Mouse (Mus musculus): ENCODE results near the gene Zfp493.
A peak's percentile ranks its signal among the peaks of the same experiment; 100 is the strongest.
"Not testable (repeated sequence)": the region's sequence is repeated elsewhere in the genome, so short reads cannot be mapped to it uniquely, and the experiment has no call there.

Gene Zfp493

DNA sequence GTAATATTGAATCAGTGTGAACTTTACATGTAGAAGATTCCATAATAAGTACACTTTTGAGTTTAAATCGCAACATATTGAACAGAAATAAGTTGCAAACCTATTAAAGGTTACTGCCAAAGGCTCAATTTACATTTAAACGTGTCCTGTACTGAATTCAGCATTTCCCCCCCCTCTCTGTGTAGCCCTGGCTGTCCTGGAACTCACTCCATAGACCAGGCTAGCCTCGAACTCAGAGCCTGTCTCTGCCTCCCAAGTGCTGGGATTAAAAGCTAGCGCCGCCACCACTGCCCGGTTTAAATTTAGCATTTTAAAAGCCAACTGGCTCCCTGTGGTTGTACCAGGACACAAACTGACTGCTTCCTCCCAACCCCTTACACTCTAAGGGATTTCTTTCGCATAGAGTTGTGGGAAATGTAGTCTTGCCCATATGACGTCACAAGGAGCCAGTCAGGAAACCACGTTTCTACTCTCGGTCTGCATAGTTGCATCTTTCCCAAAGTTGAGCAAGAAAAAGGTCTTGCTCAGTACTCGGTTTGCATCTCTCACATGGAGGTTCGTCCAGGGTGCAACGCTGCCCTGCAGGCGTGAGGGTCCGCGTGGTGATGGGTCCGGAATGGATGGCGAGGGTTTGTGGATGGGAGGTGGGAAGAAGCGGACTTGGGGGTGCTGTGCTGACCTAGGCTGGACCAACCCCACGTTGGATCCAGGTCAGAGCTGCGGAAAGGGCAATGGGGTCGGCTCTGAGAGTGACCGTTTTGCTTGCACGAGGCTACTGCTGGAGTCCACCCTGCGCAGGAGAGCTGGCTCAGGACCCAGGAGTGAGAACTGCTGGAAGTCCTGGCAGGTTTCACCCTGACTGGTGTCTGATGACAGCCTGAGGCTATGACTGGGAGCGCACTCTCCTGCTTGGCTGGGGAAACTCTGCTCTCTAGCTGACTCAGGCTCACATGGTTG lies at the start of gene Zfp493:
Gene Zfp493 (plus strand): TSS at position 429 of the 957 bp plus-strand sequence.
- DNase-seq = peak; percentile 56 to 75

DNA sequence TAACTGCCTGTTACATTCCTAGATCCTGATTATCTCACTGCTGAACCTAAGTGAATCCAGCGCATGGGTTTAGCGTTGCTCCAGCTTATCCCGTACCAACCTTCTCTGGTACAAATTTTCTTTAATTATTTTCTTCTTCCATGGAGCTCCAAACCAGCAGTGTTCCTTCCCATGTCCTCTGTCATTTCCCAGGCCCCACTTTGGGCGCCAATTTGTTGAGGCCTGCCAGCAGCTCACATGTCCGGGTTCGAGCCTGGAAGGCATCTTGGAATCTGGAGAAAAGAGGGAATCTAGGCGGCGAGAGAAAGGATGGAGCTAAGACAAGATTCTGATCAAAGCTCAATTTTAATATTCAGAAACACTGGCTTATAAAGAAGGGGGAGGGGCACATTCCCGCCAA lies 45.1 kb upstream of the Zfp493 start:
- not testable (repeated sequence) for DNase-seq

DNA sequence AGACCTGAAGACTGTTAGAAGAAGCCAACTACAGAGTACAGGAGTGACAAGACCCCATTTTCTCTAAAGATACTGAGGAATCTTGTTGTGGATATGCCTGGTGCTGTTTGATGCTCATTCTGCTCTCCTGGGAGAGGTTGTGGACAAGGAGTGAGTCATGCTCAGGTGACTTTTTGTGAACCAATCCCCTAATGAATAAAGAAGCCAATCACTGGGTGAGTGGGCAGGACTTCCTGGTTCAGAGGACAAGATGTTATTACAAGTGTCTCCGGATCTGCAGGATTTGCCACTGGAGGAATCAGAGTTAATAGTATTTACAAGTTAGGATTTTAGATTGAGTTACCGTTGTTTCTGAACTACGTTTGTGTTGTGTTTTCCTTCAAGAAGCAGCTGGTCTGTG lies 36.6 kb upstream of the Zfp493 start:
- DNase-seq = no peak

- DNase-seq = no peak
These were observed 35.6 kb upstream of the Zfp493 start for GRCm38 (mm10) chr13:67743896-67744295.

- peak; percentile 54 to 64 for DNase-seq
These were observed 24.9 kb upstream of the Zfp493 start, which contains the start of gene Zfp85 for GRCm38 (mm10) chr13:67754333-67755306. Gene Zfp85 (minus strand): TSS chr13:67755228.

- no peak for DNase-seq
These were observed 23.7 kb upstream of the Zfp493 start for GRCm38 (mm10) chr13:67755761-67756160.

- no peak for DNase-seq
These were observed 19.5 kb upstream of the Zfp493 start for GRCm38 (mm10) chr13:67759966-67760365.

GRCm38 (mm10) chr13:67763031-67763768 lies 16.3 kb upstream of the Zfp493 start:
- no peak for DNase-seq

GRCm38 (mm10) chr13:67791921-67792455 lies 12.5 kb downstream of the Zfp493 start:
- DNase-seq = no peak

- DNase-seq = no peak
These were observed 19.1 kb downstream of the Zfp493 start for GRCm38 (mm10) chr13:67798618-67799017.

GRCm38 (mm10) chr13:67799151-67799550 lies 19.7 kb downstream of the Zfp493 start:
- not testable (repeated sequence) for DNase-seq

GRCm38 (mm10) chr13:67811651-67812210 lies 32.2 kb downstream of the Zfp493 start:
- no peak for DNase-seq

DNA sequence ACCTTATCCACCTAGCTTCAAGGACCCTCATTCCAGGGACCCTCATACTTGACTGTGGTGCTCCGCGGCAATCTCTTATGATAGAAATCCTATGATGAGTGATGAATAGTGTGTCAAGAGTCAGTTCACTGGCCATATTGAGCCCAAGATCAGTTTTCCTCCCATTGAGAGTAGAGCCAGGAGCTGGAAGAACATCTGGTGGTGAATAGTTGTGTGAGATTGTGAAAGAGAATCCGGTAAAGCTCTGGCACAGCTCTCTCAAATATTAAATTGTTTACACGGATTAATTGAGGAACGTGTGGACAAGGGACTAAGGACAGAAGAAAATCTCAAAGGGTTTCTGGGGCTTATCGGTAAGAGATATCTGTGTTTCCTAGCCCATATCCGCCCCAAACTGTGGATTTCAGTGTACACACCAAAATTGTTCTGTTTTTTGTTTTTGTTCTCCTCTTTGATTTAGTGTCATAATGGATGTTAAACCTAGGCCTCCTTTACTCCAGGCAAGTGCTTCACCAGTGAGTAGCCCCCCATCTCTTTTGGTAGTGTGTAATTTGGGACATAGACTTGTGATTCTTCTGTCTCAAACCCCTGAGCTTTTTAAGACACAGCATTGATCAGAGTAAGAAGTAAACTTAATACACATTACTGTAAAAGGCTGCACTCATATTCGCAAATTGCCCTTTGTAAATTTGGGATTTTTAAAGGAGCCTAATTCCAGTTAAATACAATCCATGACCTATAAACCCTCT lies 33.6 kb downstream of the Zfp493 start:
- DNase-seq = peak in 1 of 2 experiments; percentile 4

GRCm38 (mm10) chr13:67813710-67814660 lies 34.5 kb downstream of the Zfp493 start, which contains the start of gene Zfp273:
Gene Zfp273 (plus strand): TSS chr13:67813740.
- DNase-seq = peak; percentile 78 to 86

DNA sequence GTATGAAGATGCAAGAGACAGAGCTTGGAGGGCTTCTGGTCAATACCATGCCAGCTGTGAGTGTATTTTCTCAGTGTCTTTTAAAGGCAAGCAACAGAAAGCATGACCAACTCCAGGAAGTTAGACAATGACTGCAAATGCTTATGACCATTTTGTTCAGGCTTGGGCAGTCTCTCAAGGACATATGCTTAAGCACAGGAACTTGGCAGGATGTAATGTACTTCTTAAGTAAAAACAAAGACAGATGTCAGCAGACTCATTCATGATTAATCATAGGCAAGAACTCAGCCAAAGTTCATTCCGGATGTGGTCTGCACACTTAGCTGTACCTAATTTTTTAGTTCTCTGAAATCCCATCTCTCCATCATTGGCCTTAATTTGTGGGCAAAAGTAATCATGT lies 39.1 kb downstream of the Zfp493 start:
- no peak for DNase-seq

GRCm38 (mm10) chr13:67830911-67831336 lies 51.4 kb downstream of the Zfp493 start, which contains the start of gene Gm10037:
Gene Gm10037 (plus strand): TSS chr13:67831106.
- peak; percentile 38 to 59 for DNase-seq

DNA sequence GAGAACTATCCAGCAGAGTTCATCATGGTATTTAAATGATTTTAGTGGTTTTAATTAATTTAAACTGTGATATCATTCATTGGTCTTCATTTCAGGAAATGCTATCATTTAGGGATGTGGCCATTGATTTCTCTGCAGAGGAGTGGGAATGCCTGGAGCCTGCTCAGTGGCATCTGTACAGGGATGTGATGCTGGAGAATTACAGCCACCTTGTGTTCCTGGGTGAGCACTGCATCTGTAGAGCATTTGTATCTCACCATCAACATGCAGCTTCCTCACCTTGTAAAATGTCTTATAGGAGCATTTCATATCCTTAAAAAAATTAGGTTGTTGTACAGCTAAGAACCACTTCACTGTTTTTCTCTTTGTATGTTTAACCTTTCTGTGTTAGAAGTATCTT lies 53.6 kb downstream of the Zfp493 start:
- DNase-seq = not testable (repeated sequence)
